Mouse (Mus musculus): ENCODE measurements at regions not wholly inside any gene's neighbourhood (a gene's known extent, or its start where the extent isn't known, plus 50 kb on each side); places are given as distances from the start of the nearest gene placed in this dataset.

DNA sequence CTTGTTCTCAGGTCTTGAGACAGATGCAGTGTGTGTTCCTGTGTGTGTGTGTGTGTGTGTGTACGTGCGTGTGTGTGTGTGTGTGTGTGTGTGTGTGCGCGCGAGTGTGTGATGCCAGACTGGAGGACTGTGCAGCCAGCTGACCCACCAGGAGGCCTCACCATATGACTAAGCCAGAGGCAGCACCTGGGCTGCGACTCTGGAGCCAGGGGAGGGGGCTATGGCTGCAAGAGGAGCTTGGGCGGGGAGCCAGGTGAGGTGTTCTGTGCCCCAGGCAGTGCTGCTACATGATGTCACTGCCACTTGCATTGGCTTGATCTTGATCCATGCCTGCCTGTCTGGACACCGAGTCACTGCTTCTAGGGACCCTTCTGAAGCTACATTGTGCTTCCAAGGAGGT, 517.1 kb downstream of the Vrk1 start:
- ATAC-seq (ENCODE audit: low read depth): no peak
- Histone ChIP-seq H3K9me3 (no peaks in the 10 kb centered on the region), H3K27ac (replicated peaks) (no peak overlapping the region), H3K4me3 (no peak overlapping the region), H3K36me3 (no peaks in the 10 kb centered on the region), H3K4me2 (peak overlapping the region; percentile 23; the same call in 1 of the 2 replicates), H3K4me1 (replicated peaks) (peaks cover 28% of the 10 kb centered on the region), H3K27me3 (peaks cover 19% of the 10 kb centered on the region), H3K9ac (no peak overlapping the region)
- WGBS: 73% methylated on average over 8 of the region's 8 CpGs

DNA sequence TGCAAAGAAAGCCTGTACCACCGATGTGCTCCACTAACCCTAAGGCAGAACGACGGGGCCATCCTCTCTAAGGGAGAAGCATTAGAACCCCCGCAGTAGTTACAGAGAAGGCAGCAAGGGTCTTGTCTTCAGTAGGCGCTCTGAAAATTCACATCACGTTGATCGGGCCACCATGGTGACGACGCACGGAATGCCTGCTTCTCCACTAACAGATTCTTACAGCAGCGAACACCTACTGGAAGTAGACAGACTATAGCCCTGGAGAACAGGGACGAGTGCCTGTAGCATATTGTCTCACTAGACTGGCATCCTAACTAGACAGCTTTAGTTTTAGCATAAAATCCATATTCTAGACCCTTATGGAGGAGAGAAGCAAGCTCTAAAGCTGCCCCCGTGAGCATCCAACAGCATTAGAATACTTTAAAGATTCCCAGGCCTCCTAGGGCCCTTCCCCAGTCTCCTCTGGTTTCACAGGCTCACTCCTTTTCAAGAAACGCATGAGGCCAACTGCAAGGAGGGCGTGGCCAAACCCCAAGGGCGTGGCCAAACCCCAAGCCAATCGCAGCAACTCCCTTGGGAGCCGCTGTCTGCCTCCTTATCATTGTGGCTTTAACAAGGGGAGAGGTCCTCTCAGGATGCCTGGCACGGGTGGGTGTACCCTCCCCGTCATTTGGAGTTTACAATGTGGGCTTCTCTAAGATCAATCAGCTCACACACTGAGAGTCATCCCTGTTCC, 517.8 kb downstream of the Vrk1 start:
- Histone ChIP-seq H3K27ac (replicated peaks) (peak overlapping the region; percentile 24; the same call in 1 of the 2 replicates), H3K36me3 (no peaks in the 10 kb centered on the region), H3K9ac (no peak overlapping the region), H3K4me3 (no peak overlapping the region), H3K27me3 (peaks cover 25% of the 10 kb centered on the region), H3K9me3 (no peaks in the 10 kb centered on the region), H3K4me1 (replicated peaks) (peaks cover 28% of the 10 kb centered on the region), H3K4me2 (peak overlapping the region; percentile 23)
- 7% methylated on average over 20 of the region's 20 CpGs for WGBS
- ATAC-seq (ENCODE audit: low read depth): no peak

DNA sequence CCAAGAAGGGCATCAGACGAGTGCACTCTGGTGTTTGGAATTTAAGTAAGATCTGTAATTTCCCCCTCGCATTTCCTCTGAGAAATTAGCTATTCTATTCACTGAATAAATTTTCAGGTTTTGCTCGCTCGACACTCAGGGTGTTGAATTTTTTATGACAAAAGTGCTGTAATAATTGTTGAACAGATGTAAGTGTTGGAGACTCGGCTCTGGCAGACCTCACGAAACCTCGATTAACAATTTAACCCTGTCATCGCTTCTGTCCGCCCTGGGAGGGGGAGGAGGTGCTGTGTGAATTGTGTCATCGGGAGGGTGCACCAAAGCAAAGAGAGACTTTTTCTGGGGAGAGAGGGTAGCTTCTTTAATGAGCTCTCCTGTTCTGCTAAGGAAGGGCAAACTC, 518.5 kb downstream of the Vrk1 start:
- peak overlapping the region; percentile 16; the same call in 1 of the 2 replicates for H3K4me2 ChIP-seq
- 25% methylated on average over 10 of the region's 10 CpGs for WGBS
- H3K4me3 ChIP-seq: no peak overlapping the region
- H3K4me1 ChIP-seq (replicated peaks): peaks cover 28% of the 10 kb centered on the region
- H3K36me3 ChIP-seq: no peaks in the 10 kb centered on the region
- no peaks in the 10 kb centered on the region for H3K9me3 ChIP-seq
- ATAC-seq (ENCODE audit: low read depth): no peak
- peaks cover 28% of the 10 kb centered on the region for H3K27me3 ChIP-seq
- no peak overlapping the region for H3K9ac ChIP-seq
- H3K27ac ChIP-seq (replicated peaks): no peak overlapping the region

DNA sequence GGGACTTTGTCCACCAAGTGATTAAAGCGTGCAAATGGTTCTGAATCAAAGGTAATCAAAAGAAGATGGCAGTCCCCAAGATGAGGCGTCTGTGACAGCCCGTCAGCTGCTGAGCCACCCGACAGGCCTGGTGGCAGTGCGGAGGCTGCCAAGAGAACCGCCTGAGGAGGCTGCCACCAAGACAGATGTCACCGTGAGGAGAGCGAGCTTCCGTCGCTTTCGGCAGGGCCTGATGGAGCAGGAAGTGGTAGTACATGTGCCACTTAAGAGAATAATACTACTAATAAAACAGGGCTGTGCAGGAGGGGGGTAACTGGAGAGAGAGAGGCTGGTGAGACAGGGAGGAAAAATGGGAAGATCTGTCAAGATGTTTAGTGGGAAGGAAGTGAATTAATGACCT, 519.1 kb downstream of the Vrk1 start:
- H3K4me1 ChIP-seq (replicated peaks): peaks cover 28% of the 10 kb centered on the region
- ATAC-seq (ENCODE audit: low read depth): no peak
- H3K27me3 ChIP-seq: peaks cover 32% of the 10 kb centered on the region
- no peak overlapping the region for H3K4me2 ChIP-seq
- H3K36me3 ChIP-seq: no peaks in the 10 kb centered on the region
- WGBS: 17% methylated on average over 11 of the region's 11 CpGs
- no peak overlapping the region for H3K4me3 ChIP-seq
- H3K9ac ChIP-seq: no peak overlapping the region
- H3K27ac ChIP-seq (replicated peaks): no peak overlapping the region
- no peaks in the 10 kb centered on the region for H3K9me3 ChIP-seq

DNA sequence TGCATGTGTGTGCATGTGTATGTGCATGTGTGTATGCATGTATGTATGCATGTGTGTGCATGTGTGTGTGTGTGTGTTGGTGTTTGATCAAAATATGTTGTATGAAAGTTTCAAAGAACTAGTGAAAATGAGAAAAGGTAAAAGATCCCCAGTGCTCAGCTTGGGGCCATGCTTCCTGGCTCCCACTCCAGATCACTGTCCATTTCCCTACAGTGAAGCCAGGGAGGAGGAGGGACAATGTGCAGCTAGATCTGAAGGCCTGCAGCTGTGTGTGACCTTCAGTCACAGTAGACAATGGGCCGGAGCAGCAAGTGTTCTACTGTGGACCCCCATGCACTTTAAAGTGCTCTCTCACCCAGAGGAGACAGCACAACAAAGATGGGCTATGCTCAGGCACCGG, 525.1 kb downstream of the Vrk1 start:
- no peak overlapping the region for H3K9ac ChIP-seq
- no peak for ATAC-seq (ENCODE audit: low read depth)
- H3K9me3 ChIP-seq: 0 out of 2 replicates have a peak, but pooled peaks cover 3% of the 10 kb centered on the region
- peaks cover 15% of the 10 kb centered on the region for H3K4me1 ChIP-seq (replicated peaks)
- H3K36me3 ChIP-seq: no peaks in the 10 kb centered on the region
- 38% methylated on average over 2 of the region's 2 CpGs for WGBS
- H3K4me3 ChIP-seq: no peak overlapping the region
- H3K27ac ChIP-seq (replicated peaks): no peak overlapping the region
- H3K4me2 ChIP-seq: no peak overlapping the region
- peaks cover 36% of the 10 kb centered on the region for H3K27me3 ChIP-seq

DNA sequence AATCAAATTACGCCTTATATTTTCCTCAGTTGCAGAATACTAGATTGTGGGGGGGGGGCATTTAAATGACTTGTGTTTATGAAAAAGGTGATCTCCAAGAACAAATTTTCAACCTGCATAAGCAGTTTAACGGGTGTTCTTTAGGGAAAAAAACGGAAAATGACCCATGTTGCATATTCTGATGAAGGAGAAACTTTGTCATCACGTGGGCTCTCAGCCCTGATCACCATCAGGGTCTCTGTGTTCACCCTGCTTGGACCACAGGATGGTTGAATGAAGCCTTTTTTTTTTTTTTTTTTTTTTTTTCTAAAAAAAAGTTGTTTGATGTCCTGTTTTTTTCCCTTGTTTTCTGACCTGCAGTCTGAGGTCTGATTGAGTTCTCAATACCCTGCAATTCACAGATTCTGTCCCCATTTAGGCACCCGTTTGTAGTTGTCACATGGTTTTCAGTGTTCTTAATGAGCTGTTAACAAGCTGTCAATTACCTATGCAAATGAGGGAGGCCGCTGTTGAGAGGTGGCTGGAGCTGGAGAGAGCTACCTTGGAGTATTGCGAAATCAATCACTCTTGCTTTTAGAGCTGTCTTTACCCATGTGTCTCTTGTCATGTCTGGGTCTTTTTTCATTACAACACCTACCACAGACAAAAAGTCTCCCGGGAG, 525.7 kb downstream of the Vrk1 start:
- Histone ChIP-seq H3K9ac (no peak overlapping the region), H3K27me3 (peaks cover 31% of the 10 kb centered on the region), H3K27ac (replicated peaks) (no peak overlapping the region), H3K4me2 (no peak overlapping the region), H3K4me1 (replicated peaks) (peaks cover 15% of the 10 kb centered on the region), H3K4me3 (no peak overlapping the region), H3K36me3 (no peaks in the 10 kb centered on the region), H3K9me3 (0 out of 2 replicates have a peak, but pooled peaks cover 3% of the 10 kb centered on the region)
- 27% methylated on average over 8 of the region's 8 CpGs for WGBS
- ATAC-seq (ENCODE audit: low read depth): peak; percentile 77; the same call in 1 of the 2 replicates

DNA sequence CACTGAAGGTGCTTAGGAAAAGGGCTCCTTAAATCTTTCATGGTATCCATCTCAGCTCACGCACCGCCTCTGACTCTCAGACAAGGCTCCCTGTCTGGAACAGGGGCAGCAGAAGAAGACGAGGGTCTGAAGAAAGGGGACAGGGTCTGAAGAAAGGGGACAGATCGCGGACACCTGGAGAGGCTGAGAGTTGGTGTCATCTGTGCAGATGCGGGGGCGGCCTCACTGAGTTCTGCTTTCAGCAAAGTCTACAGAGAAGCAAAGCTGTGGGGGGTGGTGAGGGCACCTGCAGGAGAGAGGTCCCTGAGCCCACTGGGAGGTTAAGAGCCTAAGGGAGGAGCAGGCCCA, 526.2 kb downstream of the Vrk1 start:
- ATAC-seq (ENCODE audit: low read depth): peak; percentile 19; the same call in 1 of the 2 replicates
- Histone ChIP-seq H3K4me3 (no peak overlapping the region), H3K27me3 (peaks cover 26% of the 10 kb centered on the region), H3K36me3 (no peaks in the 10 kb centered on the region), H3K4me1 (replicated peaks) (peaks cover 15% of the 10 kb centered on the region), H3K27ac (replicated peaks) (no peak overlapping the region), H3K9ac (no peak overlapping the region), H3K9me3 (0 out of 2 replicates have a peak, but pooled peaks cover 3% of the 10 kb centered on the region), H3K4me2 (no peak overlapping the region)
- WGBS: 10% methylated on average over 7 of the region's 7 CpGs

DNA sequence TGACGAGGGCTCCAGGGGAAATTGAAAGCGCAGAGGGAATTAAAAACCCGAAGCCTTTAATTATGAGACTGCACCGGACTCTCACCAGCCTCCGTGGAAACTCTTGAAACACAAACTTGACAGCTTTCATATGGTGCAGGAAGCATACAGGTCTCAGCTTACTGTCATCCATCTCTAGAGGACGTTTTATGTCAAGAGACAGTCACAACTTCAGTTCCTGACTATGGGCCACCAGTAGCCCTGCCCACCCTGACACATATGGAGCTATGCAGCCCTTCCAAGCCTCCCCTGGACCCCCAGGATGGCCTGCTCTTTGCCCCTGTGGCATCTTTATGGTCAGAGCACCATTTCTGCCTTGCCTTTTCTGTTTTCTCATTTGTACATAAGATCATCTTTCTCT, 530.0 kb downstream of the Vrk1 start:
- H3K4me3 ChIP-seq: no peak overlapping the region
- H3K9me3 ChIP-seq: 0 out of 2 replicates have a peak, but pooled peaks cover 3% of the 10 kb centered on the region
- H3K4me2 ChIP-seq: no peak overlapping the region
- H3K27me3 ChIP-seq: peaks cover 3% of the 10 kb centered on the region; the same call in 1 of the 2 replicates
- ATAC-seq (ENCODE audit: low read depth): no peak
- H3K9ac ChIP-seq: no peak overlapping the region
- H3K27ac ChIP-seq (replicated peaks): no peak overlapping the region
- no peaks in the 10 kb centered on the region for H3K36me3 ChIP-seq
- peaks cover 15% of the 10 kb centered on the region for H3K4me1 ChIP-seq (replicated peaks)
- WGBS: 49% methylated on average over 6 of the region's 6 CpGs

DNA sequence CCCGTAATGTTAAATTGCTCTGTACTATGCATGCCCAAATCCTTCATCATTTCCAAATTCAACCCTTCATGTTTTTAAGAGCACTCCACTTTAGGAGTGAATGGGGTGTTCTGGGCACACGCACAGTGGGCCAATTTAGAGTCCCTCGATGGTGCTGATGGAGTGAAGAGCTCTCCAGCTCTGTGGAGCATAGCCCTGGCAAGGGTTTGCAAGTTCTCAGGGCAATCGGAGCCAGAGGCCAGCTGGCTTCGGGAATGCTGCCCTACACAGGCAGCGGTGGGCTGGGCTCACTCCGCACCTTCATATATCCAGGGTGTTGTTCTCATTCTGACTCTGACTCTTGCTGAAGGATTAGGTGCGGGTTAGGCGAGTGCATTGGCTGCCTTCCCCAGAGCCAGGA, 549.5 kb downstream of the Vrk1 start:
- peaks cover 11% of the 10 kb centered on the region; the same call in 1 of the 2 replicates for H3K4me1 ChIP-seq (replicated peaks)
- H3K27me3 ChIP-seq: no peaks in the 10 kb centered on the region
- H3K4me3 ChIP-seq: no peak overlapping the region
- 84% methylated on average over 9 of the region's 9 CpGs for WGBS
- no peak for ATAC-seq (ENCODE audit: low read depth)
- H3K27ac ChIP-seq (replicated peaks): no peak overlapping the region
- no peak overlapping the region for H3K9ac ChIP-seq
- H3K9me3 ChIP-seq: no peaks in the 10 kb centered on the region
- no peaks in the 10 kb centered on the region for H3K36me3 ChIP-seq
- H3K4me2 ChIP-seq: no peak overlapping the region

DNA sequence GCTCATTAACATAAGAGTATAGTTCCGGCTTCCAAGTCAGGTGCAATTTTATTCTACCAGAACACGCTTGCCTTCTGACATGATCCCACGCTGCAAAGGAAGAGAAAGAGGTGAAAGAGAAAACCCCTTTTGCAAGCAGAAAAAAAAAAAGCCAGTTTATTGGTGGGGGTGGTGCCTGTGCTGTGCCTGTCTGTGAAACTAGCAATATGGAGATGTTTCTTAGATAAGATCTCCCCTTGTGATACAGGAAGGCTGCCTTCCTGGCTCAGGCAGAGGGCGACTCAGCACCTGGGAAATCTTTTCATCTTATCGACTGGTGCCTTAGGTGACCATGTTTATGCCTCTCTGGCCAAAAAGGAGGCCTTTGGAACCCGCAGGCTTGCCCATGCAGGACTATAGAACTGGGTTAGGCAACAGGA, 555.2 kb downstream of the Vrk1 start:
- ATAC-seq (ENCODE audit: low read depth): no peak

DNA sequence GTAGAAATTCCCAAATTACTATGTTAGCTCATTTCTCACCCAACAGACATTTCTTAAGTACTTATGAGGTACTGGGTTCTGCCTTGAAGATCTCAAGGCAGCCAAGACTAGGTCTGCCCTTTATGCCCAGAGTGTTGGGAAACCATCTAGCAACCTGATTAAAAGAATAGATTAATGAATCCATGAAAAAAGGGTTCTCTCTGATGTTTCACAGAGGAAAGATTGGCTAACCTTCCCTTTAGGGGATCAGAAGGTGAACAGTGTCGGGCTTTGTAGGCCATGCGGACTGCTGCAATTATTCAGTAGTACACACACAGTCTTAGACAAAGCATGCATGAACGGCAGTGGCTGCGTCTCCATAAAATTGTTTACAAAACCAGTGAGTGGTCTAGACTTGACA, 556.3 kb downstream of the Vrk1 start:
- no peaks in the 10 kb centered on the region for H3K36me3 ChIP-seq
- no peak overlapping the region for H3K9ac ChIP-seq
- H3K4me3 ChIP-seq: no peak overlapping the region
- WGBS: 88% methylated on average over 4 of the region's 4 CpGs
- H3K4me2 ChIP-seq: no peak overlapping the region
- H3K27ac ChIP-seq (replicated peaks): no peak overlapping the region
- H3K9me3 ChIP-seq: no peaks in the 10 kb centered on the region
- no peaks in the 10 kb centered on the region for H3K27me3 ChIP-seq
- no peak for ATAC-seq (ENCODE audit: low read depth)
- peaks cover 11% of the 10 kb centered on the region; the same call in 1 of the 2 replicates for H3K4me1 ChIP-seq (replicated peaks)

More for the DNA sequence above, 555.2 kb downstream of the Vrk1 start:
- peaks cover 11% of the 10 kb centered on the region; the same call in 1 of the 2 replicates for H3K4me1 ChIP-seq (replicated peaks)
- H3K36me3 ChIP-seq: no peaks in the 10 kb centered on the region
- no peak overlapping the region for H3K4me2 ChIP-seq
- no peak overlapping the region for H3K4me3 ChIP-seq
- no peak overlapping the region for H3K9ac ChIP-seq
- 28% methylated on average over 6 of the region's 6 CpGs for WGBS
- H3K27ac ChIP-seq (replicated peaks): no peak overlapping the region
- no peaks in the 10 kb centered on the region for H3K9me3 ChIP-seq
- H3K27me3 ChIP-seq: no peaks in the 10 kb centered on the region

DNA sequence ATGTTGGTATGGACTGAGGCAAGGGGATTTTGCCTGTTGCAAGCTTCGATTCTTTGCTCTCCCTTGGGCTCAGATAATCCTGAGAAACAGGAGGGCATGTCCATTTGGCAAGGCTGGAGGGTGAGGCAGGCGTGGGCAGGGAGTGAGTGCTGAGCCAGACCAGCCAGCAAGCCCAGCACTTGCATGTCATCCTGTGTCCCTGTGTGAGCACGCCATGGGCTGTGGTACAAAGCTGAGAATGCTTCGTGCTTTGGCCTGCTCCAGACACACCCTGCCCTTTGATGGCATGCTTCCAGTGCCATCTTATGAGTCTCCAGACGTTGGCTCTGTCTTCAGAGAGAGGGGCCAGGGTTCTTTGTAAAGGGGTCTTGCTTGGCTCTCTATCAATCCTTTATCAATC, 557.1 kb downstream of the Vrk1 start:
- no peak for ATAC-seq (ENCODE audit: low read depth)
- no peak overlapping the region for H3K9ac ChIP-seq
- no peak overlapping the region for H3K27ac ChIP-seq (replicated peaks)
- H3K36me3 ChIP-seq: no peaks in the 10 kb centered on the region
- H3K9me3 ChIP-seq: no peaks in the 10 kb centered on the region
- peaks cover 11% of the 10 kb centered on the region; the same call in 1 of the 2 replicates for H3K4me1 ChIP-seq (replicated peaks)
- H3K4me3 ChIP-seq: no peak overlapping the region
- H3K27me3 ChIP-seq: no peaks in the 10 kb centered on the region
- no peak overlapping the region for H3K4me2 ChIP-seq
- 84% methylated on average over 5 of the region's 5 CpGs for WGBS
